ENCODE assay signal across 20 mouse cellular contexts in genomic region chr9:52200271-52200670, GRCm38 (mm10). TPM values are rescaled to one million over a fixed set of nuclear protein-coding genes. Genes with fewer than 3 reads are reported as not detected.
DNase-seq lines count a peak whose midpoint lies in the region; ATAC-seq and TF ChIP-seq lines count a peak whose summit lies in the region.
"Had no signal": no experiment of that assay in that cellular context is flagged by ENCODE, and none has a peak within 500 bp of the region (broad histone marks: within the 10 kb centered on the region; RNA-seq: fewer than 3 reads in every experiment).

No protein-coding gene starts in this region.

- no peak overlapping the region for H3K27ac ChIP-seq in forebrain, postnatal 0 days (ENCODE audit: low read depth, low read length)
- H3K27ac ChIP-seq in forebrain, embryonic 16.5 days (ENCODE audit: low read length): no peak overlapping the region
- H3K27ac ChIP-seq: forebrain, embryonic 10.5 days; forebrain, embryonic 13.5 days; gastrocnemius, adult 2 months; hindbrain, embryonic 10.5 days; hindbrain, embryonic 13.5 days; intestine, embryonic 15.5 days had no signal

- H3K4me3 ChIP-seq in forebrain, postnatal 0 days (ENCODE audit: low read depth, low read length): no peak overlapping the region
- H3K4me3 ChIP-seq in forebrain, embryonic 16.5 days (replicated peaks; ENCODE audit: low read length): no peak overlapping the region
- H3K4me3 ChIP-seq: forebrain, embryonic 10.5 days; forebrain, embryonic 13.5 days; gastrocnemius, adult 2 months; hindbrain, embryonic 10.5 days; hindbrain, embryonic 13.5 days; intestine, embryonic 15.5 days had no signal

- TF ChIP-seq POLR2A in brain, embryonic 14.5 days (IDR thresholded peaks at IDR 0.05; ENCODE audit: borderline replicate concordance, extremely low read depth, insufficient read depth, insufficient read length, poor library complexity, severe bottlenecking): no peak

- H3K36me3 ChIP-seq in forebrain, postnatal 0 days (ENCODE audit: insufficient read depth): no peaks in the 10 kb centered on the region
- H3K36me3 ChIP-seq in forebrain, embryonic 16.5 days (ENCODE audit: control insufficient read depth, insufficient read depth): no peaks in the 10 kb centered on the region
- H3K36me3 ChIP-seq: forebrain, embryonic 10.5 days; hindbrain, embryonic 10.5 days; hindbrain, embryonic 13.5 days; intestine, embryonic 15.5 days had no signal

- TF ChIP-seq CTCF in forebrain, postnatal 0 days (IDR thresholded peaks at IDR 0.05; ENCODE audit: low read depth): no peak
- TF ChIP-seq CTCF in brain, embryonic 14.5 days (IDR thresholded peaks at IDR 0.05; ENCODE audit: borderline replicate concordance, extremely low read depth, insufficient read depth, insufficient read length): no peak

- H3K27me3 ChIP-seq in forebrain, postnatal 0 days (ENCODE audit: insufficient read depth, low read length): no peaks in the 10 kb centered on the region
- H3K27me3 ChIP-seq in forebrain, embryonic 16.5 days (replicated peaks; ENCODE audit: control insufficient read depth, insufficient read depth, low read length): no peaks in the 10 kb centered on the region
- H3K27me3 ChIP-seq: forebrain, embryonic 13.5 days; hindbrain, embryonic 13.5 days; intestine, embryonic 15.5 days had no signal

- no peak overlapping the region for H3K9ac ChIP-seq in forebrain, postnatal 0 days
- H3K9ac ChIP-seq in forebrain, embryonic 16.5 days (replicated peaks; ENCODE audit: low read depth, low read length): no peak overlapping the region
- H3K9ac ChIP-seq: forebrain, embryonic 13.5 days; hindbrain, embryonic 13.5 days; intestine, embryonic 15.5 days had no signal

- no peak overlapping the region for H3K4me2 ChIP-seq in forebrain, postnatal 0 days (ENCODE audit: low read depth)
- no peak overlapping the region for H3K4me2 ChIP-seq in forebrain, embryonic 16.5 days (ENCODE audit: low read length)
- H3K4me2 ChIP-seq: forebrain, embryonic 13.5 days; heart, embryonic 11.5 days; hindbrain, embryonic 13.5 days; intestine, embryonic 15.5 days had no signal

- no peaks in the 10 kb centered on the region for H3K9me3 ChIP-seq in forebrain, postnatal 0 days (ENCODE audit: low read length)
- H3K9me3 ChIP-seq in forebrain, embryonic 16.5 days (ENCODE audit: control insufficient read depth, low read length): no peaks in the 10 kb centered on the region
- H3K9me3 ChIP-seq: forebrain, embryonic 10.5 days; forebrain, embryonic 13.5 days; hindbrain, embryonic 10.5 days; hindbrain, embryonic 13.5 days; intestine, embryonic 15.5 days had no signal

- ATAC-seq in forebrain, postnatal 0 days: no peak
- no peak for ATAC-seq in forebrain, embryonic 16.5 days
- ATAC-seq: forebrain, embryonic 13.5 days; hindbrain, embryonic 16.5 days; intestine, embryonic 15.5 days had no signal

- no peaks in the 10 kb centered on the region for H3K4me1 ChIP-seq in forebrain, postnatal 0 days (ENCODE audit: insufficient read depth)
- H3K4me1 ChIP-seq in forebrain, embryonic 16.5 days (replicated peaks; ENCODE audit: control insufficient read depth, insufficient read depth, low read length): peaks cover 13% of the 10 kb centered on the region
- H3K4me1 ChIP-seq: forebrain, embryonic 10.5 days; hindbrain, embryonic 10.5 days; hindbrain, embryonic 13.5 days; intestine, embryonic 15.5 days had no signal

- 61% methylated on average over 4 of the region's 4 CpGs for WGBS in forebrain, postnatal 0 days
- 60% methylated on average over 4 of the region's 4 CpGs for WGBS in forebrain, embryonic 16.5 days

- DNase-seq in cerebellum, postnatal 25 days: peak; percentile 23 to 52
- no peak for DNase-seq in cerebellum, adult 8-10 months
- DNase-seq in forebrain, postnatal 0 days: peak; percentile 25
- DNase-seq in brain, adult 2 months (ENCODE audit: low read depth, low spot score): peak; percentile 21
- DNase-seq in brain, embryonic 14.5 days (ENCODE audit: low read depth): peak; percentile 55
- DNase-seq: adrenal gland, adult 2 months; adrenal gland, postnatal 14 days; cerebellum, adult 9-11 months; gastrocnemius, adult 2 months; gastrocnemius, postnatal 14 days; heart, postnatal 36 days; kidney, adult 11 months had no signal

RNA-seq across cellular contexts. Expression of gene Zc3h12c, which starts 31.9 kb away (rescaled TPM):
- 12.1 and 18.5 TPM in 2 replicates for total RNA-seq in forebrain, postnatal 0 days (2014; rRNA removed)
- 3.0 and 3.2 TPM in 2 replicates for polyA plus RNA-seq in forebrain, postnatal 0 days (2015; fragmentation: Nextera tagmentation; extraction: Ambion mirVana)
- 6.4 and 7.4 TPM in 2 replicates for polyA plus RNA-seq in forebrain, embryonic 16.5 days (2015; fragmentation: Nextera tagmentation; extraction: Ambion mirVana)
- polyA plus RNA-seq in brain, embryonic 14.5 days (2012; rRNA removed): 8.5 and 10.1 TPM in 2 replicates
